Mouse (Mus musculus): ENCODE results near the gene Pfkfb1.

Gene Pfkfb1

DNA sequence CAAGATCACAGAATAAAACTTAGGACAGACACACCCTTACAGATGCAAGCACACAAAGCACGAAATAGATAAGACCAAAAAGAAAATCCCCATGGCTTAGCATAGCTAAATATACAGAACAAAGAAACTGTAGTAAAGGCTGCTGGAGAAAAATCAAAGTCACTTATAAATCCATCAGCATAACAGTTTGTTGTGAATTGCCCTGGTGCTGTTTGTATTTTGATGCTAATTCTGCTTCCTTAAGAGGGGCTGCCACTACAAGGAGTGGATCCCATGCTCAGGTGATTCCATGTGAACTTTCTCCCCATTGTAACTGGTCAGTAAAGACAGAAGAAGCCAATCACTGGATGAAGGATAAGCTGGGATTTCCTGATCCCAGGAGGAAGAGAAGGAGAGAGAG is 89.5 kb downstream of the Pfkfb1 start:
- in situ Hi-C loops (cut with MboI, MseI): no loop called here

Measured in T-helper 1 cell (primary cell).